Mouse (Mus musculus) urinary bladder, postnatal 25 days (tissue): Measurements from ENCODE around the gene Fitm2.
"Not testable (repeated sequence)": the region's sequence is repeated elsewhere in the genome, so short reads cannot be mapped to it uniquely, and the experiment has no call there.

ENCODE experiments used
- DNase-seq: peaks from one replicate; pipeline ENCODE4 v3.0.0; 2022; ENCODE audit warnings: low spot score

Fitm2 gene

DNA sequence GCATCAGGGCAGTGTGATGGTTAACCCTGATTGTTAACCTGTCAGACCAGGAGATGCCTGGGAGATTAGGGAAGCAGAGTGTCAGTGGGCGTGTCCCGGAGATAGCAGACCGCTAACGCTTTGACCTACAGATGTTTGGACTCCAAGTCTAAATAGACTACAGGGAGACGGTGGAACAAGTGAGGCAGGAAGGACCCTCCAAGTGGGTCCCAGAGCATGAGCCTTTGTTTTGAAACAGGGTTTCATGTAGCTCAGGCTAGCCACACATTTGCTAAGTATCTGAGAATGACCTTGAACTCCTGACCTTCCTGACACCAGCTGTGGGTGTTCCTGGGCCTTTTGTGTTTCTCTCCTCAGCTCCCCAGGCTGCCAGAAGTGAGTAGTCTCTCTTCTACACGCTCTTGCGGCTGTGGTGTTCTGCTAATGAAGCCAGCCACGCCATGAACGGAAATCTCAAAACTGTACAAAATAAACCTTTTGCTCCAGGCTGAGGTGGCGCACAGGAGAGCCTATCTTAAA lies 9.1 kb downstream of the Fitm2 start:
- no peak for DNase-seq

DNA sequence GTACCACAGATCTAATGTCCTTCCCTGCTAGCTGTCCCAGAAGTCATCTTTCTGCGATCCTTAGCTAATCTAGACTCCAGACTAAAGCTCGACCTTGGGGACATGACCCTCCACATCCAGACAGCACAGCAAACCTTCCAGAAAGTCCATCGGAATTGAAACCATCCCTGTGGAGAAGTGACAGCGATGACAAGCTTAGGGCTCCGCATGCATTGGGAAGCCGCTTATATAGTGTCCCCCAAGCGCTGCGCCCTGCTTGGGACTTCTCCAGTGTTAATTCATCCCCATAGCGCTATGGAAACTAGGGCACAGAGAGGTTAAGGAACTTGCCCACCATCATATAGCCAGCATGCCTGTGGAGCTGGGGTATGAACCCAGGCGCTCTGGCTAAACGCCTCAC lies 9.6 kb downstream of the Fitm2 start:
- no peak for DNase-seq

DNA sequence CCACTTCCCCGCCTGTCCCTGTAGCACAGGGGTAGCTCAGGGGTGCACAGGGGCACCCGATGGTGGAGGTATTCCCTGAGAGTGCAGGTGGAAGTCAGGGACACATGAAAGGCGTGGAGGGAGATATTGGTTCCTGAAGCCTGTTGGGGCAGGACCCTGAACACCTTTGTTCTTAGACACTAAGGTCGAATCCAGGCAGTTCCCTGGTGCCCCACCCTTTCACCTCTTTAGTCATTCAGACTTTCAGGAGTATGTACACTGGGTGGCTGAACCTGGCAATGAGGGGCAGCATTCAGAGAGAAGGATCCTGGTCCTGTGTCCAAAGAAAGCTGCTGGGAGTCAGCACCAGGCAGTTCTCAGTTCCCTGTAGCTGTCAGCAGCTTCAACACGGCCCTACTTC lies 10.0 kb downstream of the Fitm2 start:
- no peak for DNase-seq

DNA sequence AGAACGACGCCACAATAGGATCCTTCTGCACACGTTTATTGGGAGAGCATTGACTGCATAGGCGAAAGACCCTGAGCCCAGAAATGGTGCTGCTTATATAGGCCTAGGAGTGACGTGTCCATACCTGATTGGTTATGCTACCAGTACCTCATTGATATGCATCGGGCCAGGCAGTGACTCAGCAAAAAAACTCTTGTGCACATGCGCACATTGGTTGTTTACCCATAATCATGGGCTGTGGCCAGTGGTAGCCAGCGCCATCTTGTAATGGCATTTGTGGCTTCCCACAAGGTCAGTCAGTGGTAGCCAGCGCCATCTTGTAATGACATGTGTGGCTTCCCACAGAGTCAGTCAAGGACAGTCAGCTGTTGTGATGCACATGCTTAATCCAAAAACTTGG lies 11.1 kb downstream of the Fitm2 start:
- not testable (repeated sequence) for DNase-seq

DNA sequence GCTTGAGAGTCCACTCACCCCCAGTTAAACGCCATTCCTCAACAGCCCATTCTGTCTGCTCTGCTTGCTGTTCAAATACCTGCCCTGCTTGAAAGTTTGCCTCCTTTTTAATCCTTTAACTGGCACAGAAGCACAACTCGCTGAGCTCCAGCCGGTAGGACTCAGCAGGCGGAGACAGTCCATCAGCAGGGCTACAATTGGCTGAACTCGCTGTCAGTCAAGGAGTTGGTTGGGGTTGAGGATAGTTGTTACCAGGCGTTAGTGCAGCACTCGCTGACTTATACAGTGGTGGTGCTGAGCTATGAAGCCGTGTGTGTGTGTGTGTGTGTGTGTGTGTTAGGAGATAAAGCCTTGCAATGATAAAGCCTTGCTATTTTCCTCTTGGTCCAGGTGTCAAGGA lies 11.8 kb downstream of the Fitm2 start:
- DNase-seq: no peak

DNA sequence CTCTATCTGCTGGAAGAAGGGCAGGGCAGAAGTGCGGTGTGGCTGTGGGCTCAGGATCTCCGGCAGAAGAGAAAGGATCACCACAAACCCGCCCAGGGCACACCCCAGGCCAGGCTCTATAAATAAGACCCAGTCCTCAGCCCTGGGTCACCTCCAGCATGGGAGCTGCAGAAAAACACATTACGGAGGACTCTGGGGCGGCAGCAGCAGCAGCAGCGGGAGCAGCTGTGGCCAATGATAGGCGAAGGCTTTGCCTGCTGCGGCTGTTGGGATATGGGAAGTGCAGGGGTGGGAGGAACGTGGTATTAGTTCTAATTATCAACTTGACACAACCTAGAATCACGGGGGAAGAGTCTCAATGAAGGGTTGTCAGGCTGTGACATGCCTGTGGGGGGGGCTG lies 13.0 kb downstream of the Fitm2 start:
- no peak for DNase-seq

DNA sequence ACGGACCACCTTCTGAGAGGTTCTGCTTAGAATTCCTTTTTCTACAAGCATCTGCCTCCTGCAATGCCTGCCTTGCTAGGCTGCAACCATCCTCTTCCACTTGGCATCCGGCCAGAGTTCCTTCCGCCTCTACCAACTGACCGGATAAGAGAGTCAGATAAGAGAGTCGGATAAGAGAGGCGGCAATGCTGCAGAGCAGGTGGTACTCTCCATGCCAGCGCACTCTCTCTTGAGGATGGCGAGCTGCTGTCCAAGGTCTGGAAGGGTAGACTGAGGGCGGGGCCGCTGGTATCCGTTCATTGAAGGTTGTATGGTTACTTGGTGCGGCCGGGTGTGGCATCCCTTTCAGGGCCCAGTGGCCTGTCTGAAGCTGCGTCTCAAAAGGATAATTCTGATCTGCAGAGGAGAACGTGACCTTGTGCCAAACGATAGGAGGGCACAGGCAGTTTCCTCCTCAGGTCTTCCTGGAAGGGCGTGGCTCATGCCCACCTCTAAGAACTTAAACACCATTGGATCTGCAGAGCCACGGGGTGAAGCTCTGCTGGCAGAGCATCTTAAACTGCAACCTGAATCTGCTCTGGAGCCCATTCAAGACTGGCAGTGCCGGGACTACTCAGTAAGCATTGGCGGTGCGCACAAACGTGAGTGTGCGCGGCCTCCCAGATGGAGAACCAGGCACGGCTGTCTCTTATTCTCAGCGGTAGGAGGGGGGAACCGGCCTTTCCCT lies 13.7 kb downstream of the Fitm2 start:
- DNase-seq: no peak

DNA sequence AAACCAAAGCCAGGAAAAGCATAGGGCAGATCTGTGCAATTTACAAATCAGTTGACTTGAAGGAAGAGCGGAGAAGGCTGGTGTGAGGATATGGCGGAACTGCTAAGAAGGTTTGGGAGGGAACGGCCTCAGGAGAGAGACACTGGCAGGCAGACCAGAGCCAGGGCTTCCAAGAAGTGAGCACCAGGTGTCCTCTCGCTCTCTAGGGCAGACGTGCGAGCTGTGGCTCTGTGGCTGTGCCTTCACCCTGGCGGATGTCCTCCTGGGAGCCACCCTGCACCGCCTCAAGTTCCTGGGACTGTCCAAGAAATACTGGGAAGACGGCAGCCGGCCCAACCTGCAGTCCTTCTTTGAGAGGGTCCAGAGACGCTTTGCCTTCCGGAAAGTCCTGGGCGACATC lies 19.1 kb downstream of the Fitm2 start:
- DNase-seq: no peak

DNA sequence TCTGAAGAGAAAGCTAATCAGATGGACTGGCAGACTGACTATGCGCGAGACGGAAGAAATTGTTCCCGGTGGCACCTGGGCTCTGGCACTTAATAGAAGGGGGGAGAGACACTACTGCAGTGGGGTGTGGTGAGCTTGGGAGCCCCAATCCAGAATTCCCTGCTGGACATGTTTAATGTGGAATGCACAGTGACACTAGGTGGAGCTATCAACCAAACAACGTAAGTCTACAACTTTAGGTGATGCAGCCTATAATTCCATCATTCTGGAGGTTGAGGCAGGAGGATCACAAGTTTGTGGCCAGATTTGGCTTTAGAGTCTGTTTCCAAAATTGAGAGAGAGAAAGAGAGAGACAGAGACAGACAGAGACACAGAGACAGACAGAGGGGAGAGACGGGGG lies 19.7 kb downstream of the Fitm2 start:
- DNase-seq: no peak

DNA sequence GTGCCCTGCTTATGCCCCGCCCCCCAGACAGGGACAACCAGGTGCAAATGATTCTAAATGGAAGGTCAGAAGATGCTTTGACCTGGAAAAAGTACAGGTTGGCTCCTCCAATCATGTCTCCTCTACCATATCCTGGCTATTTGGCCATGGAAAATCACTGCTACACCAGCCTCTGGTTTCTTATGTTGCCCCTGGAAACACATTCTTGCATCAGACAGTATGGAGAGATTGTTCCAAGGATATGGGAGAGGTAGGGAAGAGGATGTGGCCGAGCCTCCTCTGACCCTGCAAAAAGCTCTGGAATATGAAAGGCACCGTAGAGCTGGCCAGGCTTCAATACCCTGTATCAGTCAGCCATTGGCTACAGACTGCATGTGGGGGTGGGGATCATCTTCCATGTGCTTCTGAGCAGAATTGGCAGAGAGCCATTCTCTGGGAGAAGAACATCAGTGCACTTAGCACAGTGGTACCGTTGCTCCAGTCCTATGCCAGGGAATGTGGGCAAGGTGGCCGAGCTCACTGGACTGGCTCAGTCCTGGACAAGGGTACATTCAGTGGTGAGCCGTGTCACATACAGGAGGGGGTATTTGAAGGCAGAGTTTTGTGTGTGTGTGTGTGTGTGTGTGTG lies 21.6 kb downstream of the Fitm2 start:
- no peak for DNase-seq

DNA sequence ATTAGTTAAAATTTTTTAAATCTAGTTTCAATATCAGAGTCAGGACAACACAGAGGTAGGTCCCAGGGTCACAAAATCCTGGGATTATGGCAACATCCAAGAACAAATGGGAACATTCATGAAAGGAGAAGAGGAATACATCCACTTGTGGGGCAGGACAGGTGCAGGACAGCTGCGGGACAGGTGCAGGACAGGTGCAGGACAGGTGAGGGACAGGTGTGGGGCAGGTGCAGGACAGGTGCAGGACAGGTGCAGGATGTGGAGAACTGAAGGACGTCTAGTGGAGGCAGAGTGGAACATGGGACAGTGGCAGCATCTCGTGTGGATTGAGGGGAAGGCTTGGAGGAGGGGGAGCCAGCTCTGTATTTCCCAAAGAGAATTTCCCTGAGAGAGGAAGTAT lies 23.2 kb downstream of the Fitm2 start:
- no peak for DNase-seq

DNA sequence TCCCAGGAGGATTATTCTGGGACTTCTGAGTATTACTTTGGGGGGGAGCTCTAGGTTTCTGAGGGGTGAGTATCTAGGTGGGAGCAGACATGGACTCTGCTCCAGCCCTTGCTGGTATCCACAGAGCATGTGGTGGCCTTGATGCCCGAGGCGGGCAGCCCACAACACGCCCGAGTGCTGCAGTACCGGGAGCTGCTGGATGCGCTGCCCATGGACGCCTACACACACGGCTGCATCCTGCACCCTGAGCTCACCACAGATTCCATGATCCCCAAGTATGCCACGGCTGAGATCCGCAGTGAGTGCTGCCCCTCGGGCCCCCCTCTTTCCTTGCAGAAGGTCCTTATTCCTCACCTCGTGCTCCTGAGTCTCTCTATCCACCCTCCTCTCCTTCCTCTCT lies 25.1 kb downstream of the Fitm2 start:
- no peak for DNase-seq

DNA sequence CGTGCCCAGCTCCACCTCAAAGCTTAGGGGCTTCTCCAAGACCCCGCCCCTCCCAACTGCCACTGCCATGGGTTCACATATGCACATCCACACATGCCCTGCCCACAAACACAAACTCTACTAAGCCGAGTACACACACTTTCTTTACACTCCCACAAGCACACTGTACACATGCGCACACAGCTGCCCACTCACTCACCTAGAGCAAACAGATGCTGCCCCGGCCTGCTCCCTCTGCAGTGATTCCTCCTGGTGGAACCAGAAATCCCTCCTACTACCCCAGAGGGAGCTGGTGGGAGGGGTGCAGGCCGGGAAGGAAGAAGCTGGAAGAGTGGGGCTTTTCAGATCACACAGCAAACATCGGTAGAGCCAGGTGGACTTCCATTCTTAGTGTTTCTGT lies 28.4 kb downstream of the Fitm2 start:
- DNase-seq: no peak

DNA sequence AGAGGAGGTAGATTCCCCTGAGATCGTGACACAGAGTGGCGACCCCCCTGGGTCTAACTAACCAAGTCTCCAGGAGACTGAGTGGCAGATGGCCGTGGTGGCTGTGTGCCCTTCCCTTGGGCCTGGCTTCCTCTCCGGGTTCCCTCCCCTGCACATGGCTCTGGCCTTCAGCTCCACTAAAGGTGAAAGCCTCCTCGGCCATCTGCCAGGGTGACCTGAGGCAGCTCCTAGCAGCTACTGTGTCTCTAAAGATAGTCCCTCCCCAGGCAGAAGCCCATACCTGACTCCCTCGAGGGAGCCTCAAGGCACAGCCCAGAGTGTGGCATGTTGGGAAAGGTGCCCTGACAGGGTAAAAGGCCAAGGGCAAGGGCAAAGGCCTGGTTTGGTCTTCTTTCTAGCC lies 28.9 kb downstream of the Fitm2 start:
- DNase-seq: no peak

DNA sequence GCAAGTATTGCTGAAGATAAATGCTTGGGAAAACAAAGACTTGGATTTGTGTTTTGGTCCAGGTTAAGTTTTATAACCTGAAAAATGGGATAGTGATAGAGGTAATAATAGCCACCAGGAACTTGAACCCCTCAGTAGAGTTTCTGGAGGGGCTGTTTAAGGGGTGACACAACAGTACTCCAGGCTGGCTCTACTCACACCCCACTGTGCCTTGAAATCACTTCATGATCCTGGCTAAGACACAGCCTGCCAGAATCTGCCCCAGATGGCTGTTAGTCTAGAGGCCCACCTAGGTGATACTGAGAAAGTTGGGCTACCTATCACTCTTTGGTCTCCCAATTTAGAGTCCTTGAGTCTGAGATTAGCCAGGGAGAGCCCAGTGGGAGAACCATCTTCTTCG lies 32.9 kb downstream of the Fitm2 start:
- DNase-seq: no peak

DNA sequence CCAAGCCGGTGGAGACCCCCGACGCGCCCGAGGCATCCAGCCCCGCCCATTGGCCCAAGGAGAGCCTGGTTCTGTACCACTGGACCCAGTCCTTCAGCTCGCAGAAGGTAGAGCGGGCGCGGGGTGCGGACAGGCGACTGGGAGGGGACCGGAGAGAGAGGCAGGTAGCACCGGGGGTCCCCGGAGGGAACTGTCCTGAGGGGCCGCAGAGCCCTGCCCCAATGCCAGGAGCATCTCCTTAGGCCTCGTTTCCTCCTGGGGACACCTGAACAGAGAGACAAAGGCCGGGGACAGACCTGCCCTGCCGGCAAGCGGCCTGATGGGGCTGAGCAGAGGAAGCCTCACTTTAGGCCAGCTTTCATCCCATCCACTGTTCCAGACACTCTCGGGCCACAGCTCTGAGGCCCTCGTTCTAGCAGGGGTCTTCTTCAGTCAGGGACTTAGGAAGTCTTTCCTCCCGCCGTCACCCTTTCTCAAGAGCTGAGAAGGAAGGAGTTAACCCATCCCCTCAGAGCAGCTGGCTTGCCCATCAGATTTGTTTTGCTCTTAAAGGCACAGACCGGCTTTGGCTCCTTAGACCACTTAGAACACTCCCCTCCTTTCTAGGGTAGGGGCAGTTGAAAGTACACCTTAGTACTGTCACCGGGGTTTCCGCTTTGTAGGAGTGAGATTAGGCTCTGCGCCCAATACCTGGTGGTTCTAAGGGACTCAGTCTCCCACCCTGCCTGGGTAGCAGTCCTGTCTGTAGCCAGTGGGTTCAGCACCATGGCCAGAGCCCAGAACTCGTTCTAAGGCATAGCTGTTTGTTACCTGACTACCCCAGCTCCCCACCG lies 33.6 kb downstream of the Fitm2 start:
- DNase-seq: peak; percentile 29

DNA sequence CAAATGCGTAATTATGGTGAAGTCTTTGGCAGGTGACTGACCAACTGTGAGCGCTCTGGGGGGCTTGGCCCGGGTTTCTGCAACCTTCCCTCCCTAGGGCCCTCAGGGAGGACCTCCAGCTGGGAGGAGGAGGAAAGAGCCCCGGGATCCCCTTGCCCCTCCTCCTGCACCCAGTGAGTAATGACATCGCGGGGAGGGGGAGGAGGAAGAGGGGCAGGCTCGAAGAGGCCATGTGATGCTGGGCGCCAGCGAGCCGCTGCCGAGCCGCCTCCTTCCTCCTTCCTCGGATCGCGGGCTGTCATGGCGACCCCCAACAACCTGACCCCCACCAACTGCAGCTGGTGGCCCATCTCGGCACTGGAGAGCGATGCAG lies 34.2 kb downstream of the Fitm2 start, which contains the start of gene Gdap1l1:
Gene Gdap1l1 (plus strand): TSS at position 231 of the 373 bp plus-strand sequence.
- no peak for DNase-seq

DNA sequence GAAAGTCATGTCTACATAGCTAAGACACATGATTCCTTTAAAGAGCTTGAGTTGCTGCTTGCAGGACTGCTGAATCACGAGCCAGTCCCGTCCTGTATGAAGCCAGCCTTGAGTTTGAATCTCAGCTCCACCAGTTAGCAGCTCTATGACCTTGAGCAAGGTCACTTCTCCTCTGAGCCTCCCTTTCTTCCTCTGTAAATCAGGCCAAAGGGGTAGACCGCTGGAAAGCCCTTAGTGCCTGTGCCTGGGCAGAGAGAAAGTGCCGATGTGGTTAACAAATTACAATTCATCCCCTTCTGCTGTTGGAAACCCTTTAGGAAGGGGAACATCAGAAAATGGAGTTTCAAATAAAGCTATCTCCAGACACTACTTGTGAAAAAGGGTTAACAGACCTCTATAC lies 34.6 kb downstream of the Fitm2 start:
- DNase-seq: no peak

DNA sequence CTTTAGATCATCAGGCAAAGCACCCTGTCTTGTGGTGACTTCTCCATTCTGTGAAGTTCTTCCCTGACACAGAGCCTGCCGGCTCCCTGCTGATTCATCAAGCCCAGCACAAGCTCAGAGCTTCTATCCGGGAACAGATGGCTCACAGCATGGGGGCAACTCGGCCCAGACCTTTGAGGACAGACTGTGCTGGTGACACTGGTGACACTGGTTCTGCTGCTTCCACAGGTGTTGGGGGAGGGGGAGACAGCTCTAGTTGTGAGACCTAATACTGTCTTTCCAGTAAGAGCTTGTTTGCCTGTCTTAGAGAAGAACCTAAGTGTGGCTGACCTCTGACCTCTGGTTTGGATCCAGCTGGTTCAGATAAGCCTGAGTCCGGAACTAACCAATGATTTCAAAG lies 38.5 kb downstream of the Fitm2 start:
- no peak for DNase-seq

DNA sequence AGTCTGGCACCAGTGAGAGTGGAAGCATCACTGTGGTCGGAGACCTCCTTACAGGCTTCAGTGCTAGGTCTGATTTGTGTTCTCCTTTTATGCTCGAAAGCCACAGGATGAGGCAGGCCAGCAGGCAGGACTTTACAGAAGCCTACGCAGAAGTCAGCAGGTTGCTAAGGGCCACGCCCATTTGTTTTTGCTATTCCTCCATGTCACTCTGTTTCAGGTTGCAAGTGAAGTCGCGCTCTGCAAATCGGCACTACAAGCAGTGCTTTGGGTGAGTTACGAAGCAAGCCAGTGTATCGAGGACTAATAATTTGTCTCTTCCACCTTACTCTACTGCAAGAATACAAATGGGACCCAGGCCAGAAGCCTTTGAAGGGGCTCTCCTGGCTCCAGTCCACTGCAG lies 41.1 kb downstream of the Fitm2 start:
- DNase-seq: no peak

DNA sequence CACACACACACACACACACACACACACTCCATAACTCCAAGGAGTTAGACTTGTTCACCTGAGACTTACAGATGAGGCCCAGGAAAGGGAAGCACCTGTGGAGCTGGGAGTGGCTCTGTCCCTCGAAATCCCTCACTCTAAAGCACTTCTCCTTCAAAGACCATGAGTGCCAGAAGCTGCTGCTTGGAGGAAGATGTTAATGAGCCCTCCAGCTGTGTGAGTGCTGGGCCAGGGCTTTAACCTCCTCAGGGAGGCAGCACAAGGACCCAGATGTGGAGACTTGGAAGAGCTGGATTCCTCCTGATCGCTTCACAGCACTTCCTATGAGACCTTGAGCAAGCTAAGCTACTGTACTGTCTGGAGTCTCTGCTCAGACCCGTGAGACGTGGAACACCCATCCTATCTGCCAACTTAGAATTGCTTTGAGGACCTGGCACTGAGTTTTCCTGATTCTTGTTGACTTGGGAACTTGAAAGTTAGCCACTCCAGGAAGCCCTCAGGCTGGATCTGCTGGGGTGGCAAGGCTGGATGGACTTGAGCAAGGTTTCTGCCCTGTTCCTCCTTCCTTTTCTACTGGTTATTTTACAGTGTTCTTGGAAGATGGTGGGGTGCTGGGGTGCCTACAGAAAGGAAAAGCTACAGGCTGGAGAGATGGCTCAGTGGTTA lies 44.0 kb downstream of the Fitm2 start:
- DNase-seq: no peak

DNA sequence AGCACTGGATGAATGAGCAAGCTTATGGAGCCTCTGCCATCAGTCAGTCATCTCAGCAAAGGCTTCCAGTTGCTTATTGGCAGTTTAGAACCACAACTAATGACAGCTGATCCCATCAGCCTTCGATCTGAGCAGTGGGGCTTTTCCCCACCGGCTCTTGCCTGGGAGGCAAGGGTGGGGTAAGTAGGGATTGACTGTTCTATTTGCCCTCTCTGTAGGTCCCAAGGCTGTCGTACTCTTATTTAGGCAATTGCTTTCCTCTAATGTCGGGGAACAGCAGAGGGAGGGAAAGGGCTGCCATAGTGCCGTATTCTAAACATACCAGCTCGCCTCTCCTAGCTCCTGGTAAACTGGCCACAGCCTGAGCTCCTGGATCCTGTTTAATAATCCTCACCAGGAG lies 47.8 kb downstream of the Fitm2 start, which contains the start of gene Oser1:
Gene Oser1 (minus strand): TSS at position 101 of the 400 bp plus-strand sequence.
- DNase-seq: no peak
